30 mouse cellular contexts compared by ENCODE assay signal in genomic region chr4:124832796-124833195, GRCm38 (mm10). TPM values are rescaled to one million over a fixed set of nuclear protein-coding genes. Genes with fewer than 3 reads are reported as not detected.
"Had no signal": no experiment of that assay in that cellular context is flagged by ENCODE, and none has a peak within 500 bp of the region (broad histone marks: within the 10 kb centered on the region; RNA-seq: fewer than 3 reads in every experiment).

No protein-coding gene starts in this region.

- H3K27ac ChIP-seq: heart, adult 2 months; hindbrain, embryonic 13.5 days; hindbrain, embryonic 15.5 days; hindbrain, postnatal 0 days; kidney, embryonic 15.5 days; kidney, postnatal 0 days; left cerebral cortex, adult 2 months; limb, embryonic 10.5 days; limb, embryonic 12.5 days; liver, embryonic 13.5 days; liver, embryonic 15.5 days had no signal

- DNase-seq: gastrocnemius, postnatal 14 days; gastrocnemius, postnatal 36 days; heart, adult 11 months; heart, adult 2 months; heart, postnatal 14 days; heart, postnatal 36 days; kidney, adult 11 months; kidney, adult 2 months; kidney, adult 9 months; kidney, postnatal 14 days; kidney, postnatal 36 days; layer of hippocampus, adult 9-11 months; liver; liver, embryonic 13.5 days had no signal

- H3K4me1 ChIP-seq: hindbrain, embryonic 13.5 days; hindbrain, embryonic 15.5 days; kidney, embryonic 15.5 days; limb, embryonic 10.5 days; limb, embryonic 12.5 days; liver, embryonic 13.5 days; liver, embryonic 15.5 days had no signal

- ATAC-seq: hindbrain, postnatal 0 days; intestine, embryonic 16.5 days had no signal

- H3K27me3 ChIP-seq: heart, embryonic 12.5 days; hindbrain, embryonic 13.5 days; hindbrain, embryonic 15.5 days; kidney, embryonic 15.5 days; limb, embryonic 12.5 days; liver, embryonic 13.5 days; liver, embryonic 15.5 days had no signal

- H3K9ac ChIP-seq: heart, embryonic 12.5 days; hindbrain, embryonic 13.5 days; hindbrain, embryonic 15.5 days; kidney, embryonic 15.5 days; limb, embryonic 12.5 days; liver, embryonic 13.5 days; liver, embryonic 15.5 days had no signal

- H3K4me3 ChIP-seq: heart, adult 2 months; heart, embryonic 12.5 days; hindbrain, embryonic 13.5 days; hindbrain, embryonic 15.5 days; kidney, embryonic 15.5 days; left cerebral cortex, adult 2 months; limb, embryonic 10.5 days; limb, embryonic 12.5 days; liver, embryonic 13.5 days; liver, embryonic 15.5 days had no signal

- H3K9me3 ChIP-seq: heart, embryonic 12.5 days; hindbrain, embryonic 13.5 days; hindbrain, embryonic 15.5 days; kidney, embryonic 15.5 days; limb, embryonic 10.5 days; limb, embryonic 12.5 days; liver, embryonic 13.5 days; liver, embryonic 15.5 days had no signal

- H3K4me2 ChIP-seq: heart, embryonic 12.5 days; hindbrain, embryonic 13.5 days; hindbrain, embryonic 15.5 days; kidney, embryonic 15.5 days; limb, embryonic 12.5 days; liver, embryonic 11.5 days; liver, embryonic 13.5 days; liver, embryonic 15.5 days had no signal

RNA-seq across cellular contexts. Expression of gene Maneal, which starts 29.2 kb away (rescaled TPM):
- total RNA-seq: hematopoietic stem cell, adult 5-6 weeks had no signal

RNA-seq across cellular contexts. Expression of gene Epha10, which starts 47.9 kb away (rescaled TPM):
- total RNA-seq: gastrocnemius, adult 18-20 months; gastrocnemius, adult 8-10 months; gastrocnemius, postnatal 14 days; gastrocnemius, postnatal 36 days; heart, adult 2 months; heart, postnatal 14 days; heart, postnatal 36 days; hematopoietic stem cell, adult 5-6 weeks had no signal
- polyA plus RNA-seq: heart, embryonic 12.5 days; heart, embryonic 14.5 days; kidney, adult 2 months; kidney, postnatal 0 days; liver, embryonic 11.5 days; liver, embryonic 13.5 days; liver, embryonic 15.5 days had no signal
